Mouse (Mus musculus) neural tube, embryonic 13.5 days (tissue): ENCODE measurements at regions not wholly inside any gene's neighbourhood (a gene's known extent, or its start where the extent isn't known, plus 50 kb on each side); places are given as distances from the start of the nearest gene placed in this dataset.

Experiments used
- ATAC-seq: fragments of 200-750 bp; cut with Nextera tagmentation; 2 replicates; pipeline ENCODE4 v1.8.0; 2017; ENCODE audit warnings: low read depth, mild to moderate bottlenecking, moderate TSS enrichment, moderate library complexity
- H3K27ac ChIP-seq: fragments of 300-500 bp; sonication (generic); replicated peaks from 2 replicates; pipeline ENCODE4 v1.5.1; 2015; ENCODE audit warnings: moderate library complexity, mild to moderate bottlenecking, inconsistent platforms
- H3K27me3 ChIP-seq: fragments of 300-500 bp; sonication (generic); 2 replicates; pipeline ENCODE4 v1.6.1; 2015; ENCODE audit warnings: mild to moderate bottlenecking, inconsistent platforms
- H3K36me3 ChIP-seq: fragments of 300-500 bp; sonication (generic); 2 replicates; pipeline ENCODE4 v1.6.1; 2015; ENCODE audit warnings: mild to moderate bottlenecking, inconsistent platforms
- H3K4me1 ChIP-seq: fragments of 300-500 bp; sonication (generic); replicated peaks from 2 replicates; pipeline ENCODE4 v1.6.1; 2015; ENCODE audit warnings: inconsistent platforms
- H3K4me2 ChIP-seq: fragments of 300-500 bp; sonication (generic); 2 replicates; pipeline ENCODE4 v1.6.1; 2015; ENCODE audit warnings: inconsistent platforms, mild to moderate bottlenecking, moderate library complexity
- H3K4me3 ChIP-seq: fragments of 300-500 bp; sonication (generic); 2 replicates; pipeline ENCODE4 v1.5.1; 2015; ENCODE audit warnings: mild to moderate bottlenecking, inconsistent platforms
- H3K9ac ChIP-seq: fragments of 300-500 bp; sonication (generic); 2 replicates; pipeline ENCODE4 v1.6.1; 2015; ENCODE audit warnings: moderate library complexity, mild to moderate bottlenecking, inconsistent platforms
- H3K9me3 ChIP-seq: fragments of 300-500 bp; sonication (generic); 2 replicates; pipeline ENCODE4 v1.6.1; 2016; ENCODE audit warnings: inconsistent platforms
- WGBS: fragments of 180-500 bp; shearing (Covaris S2); methylation state at CpG from one replicate; pipeline ENCODE4 v1.1.7; 2015; 5-methylcytosine and 5-hydroxymethylcytosine counted together

- Histone ChIP-seq H3K9me3 (no peaks in the 10 kb centered on the region), H3K9ac (no peak overlapping the region), H3K27me3 (no peaks in the 10 kb centered on the region), H3K4me1 (no peaks in the 10 kb centered on the region), H3K4me3 (no peak overlapping the region), H3K27ac (no peak overlapping the region), H3K4me2 (no peak overlapping the region), H3K36me3 (no peaks in the 10 kb centered on the region)
- no peak for ATAC-seq
- 87% methylated on average over 3 of the region's 3 CpGs for WGBS
Measured at GRCm38 (mm10) chr16:75663871-75664270, 71.2 kb downstream of the Rbm11 start.

GRCm38 (mm10) chr16:75667589-75667988 is 74.9 kb downstream of the Rbm11 start:
- Histone ChIP-seq H3K27ac (no peak overlapping the region), H3K27me3 (no peaks in the 10 kb centered on the region), H3K4me1 (no peaks in the 10 kb centered on the region), H3K36me3 (no peaks in the 10 kb centered on the region), H3K4me2 (no peak overlapping the region), H3K9me3 (no peaks in the 10 kb centered on the region), H3K9ac (no peak overlapping the region), H3K4me3 (no peak overlapping the region)
- ATAC-seq = no peak
- 85% methylated on average over 2 of the region's 2 CpGs for WGBS

- H3K9me3 ChIP-seq = no peaks in the 10 kb centered on the region
- no peak for ATAC-seq
- no peak overlapping the region for H3K4me3 ChIP-seq
- no peak overlapping the region for H3K27ac ChIP-seq
- no peaks in the 10 kb centered on the region for H3K27me3 ChIP-seq
- no peak overlapping the region for H3K4me2 ChIP-seq
- H3K4me1 ChIP-seq = no peaks in the 10 kb centered on the region
- H3K36me3 ChIP-seq = no peaks in the 10 kb centered on the region
- no peak overlapping the region for H3K9ac ChIP-seq
- WGBS = 67% methylated on average over 1 of the region's 1 CpGs
Measured at GRCm38 (mm10) chr16:75672112-75672511, 79.5 kb downstream of the Rbm11 start.

- Histone ChIP-seq H3K36me3 (no peaks in the 10 kb centered on the region), H3K9me3 (no peaks in the 10 kb centered on the region), H3K4me3 (no peak overlapping the region), H3K27ac (no peak overlapping the region), H3K27me3 (no peaks in the 10 kb centered on the region), H3K4me2 (no peak overlapping the region), H3K4me1 (no peaks in the 10 kb centered on the region), H3K9ac (no peak overlapping the region)
- 61% methylated on average over 2 of the region's 2 CpGs for WGBS
- no peak for ATAC-seq
Measured at GRCm38 (mm10) chr16:75675871-75676270, 83.2 kb downstream of the Rbm11 start.

- H3K4me1 ChIP-seq = no peaks in the 10 kb centered on the region
Measured at GRCm38 (mm10) chr16:75677180-75677579, 84.5 kb downstream of the Rbm11 start.

More at GRCm38 (mm10) chr16:75677180-75677579, 84.5 kb downstream of the Rbm11 start:
- no peaks in the 10 kb centered on the region for H3K9me3 ChIP-seq
- H3K9ac ChIP-seq = no peak overlapping the region
- H3K27me3 ChIP-seq = no peaks in the 10 kb centered on the region
- no peaks in the 10 kb centered on the region for H3K36me3 ChIP-seq
- H3K4me2 ChIP-seq = no peak overlapping the region
- WGBS = 38% methylated on average over 1 of the region's 1 CpGs
- ATAC-seq = 0 out of 2 replicates have a peak, but pooled peaks have one; percentile 5
- no peak overlapping the region for H3K27ac ChIP-seq
- no peak overlapping the region for H3K4me3 ChIP-seq
